8 mouse cellular contexts compared by ENCODE assay signal in the genomic region with DNA sequence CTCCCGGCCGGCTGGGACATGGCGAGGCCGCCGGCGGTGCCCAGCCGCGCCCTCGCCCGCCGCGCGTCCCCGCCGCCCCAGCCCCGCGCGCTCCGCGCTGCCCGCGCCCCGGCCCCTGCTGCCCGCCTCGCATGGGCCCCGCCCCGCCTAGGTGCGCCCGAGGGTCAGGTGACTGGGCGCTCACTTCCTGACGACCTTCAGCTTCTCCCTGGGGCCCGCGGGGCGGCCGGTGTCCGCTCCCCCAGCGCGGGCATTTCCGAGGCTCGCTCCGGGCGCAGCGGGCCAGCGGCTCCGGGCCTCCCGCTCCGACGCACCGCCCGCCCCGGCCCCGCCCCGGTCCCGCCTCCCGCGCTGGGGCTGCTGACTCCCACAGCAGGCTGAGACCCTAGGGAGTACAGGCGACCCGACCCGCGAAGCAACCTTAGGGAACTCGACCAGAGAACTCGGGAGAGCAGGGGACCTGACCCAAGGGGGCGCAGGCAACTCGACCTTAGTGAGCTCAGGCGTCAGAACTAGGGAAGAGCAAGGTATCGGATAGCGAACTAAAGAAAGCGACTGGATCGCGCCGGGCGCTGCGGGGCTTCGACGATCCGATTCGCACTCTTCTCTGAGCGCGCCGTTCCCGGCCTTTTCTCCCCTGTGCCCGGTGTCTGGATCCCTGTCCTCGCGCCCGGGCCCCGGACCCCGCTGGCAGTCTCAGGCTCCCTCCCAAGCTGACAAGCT.
DNase-seq lines count a peak whose midpoint lies in the region; ATAC-seq lines count a peak whose summit lies in the region.

No protein-coding gene starts in this region.

- no peaks in the 10 kb centered on the region for H3K36me3 ChIP-seq in erythroblast, embryonic 14.5 days (ENCODE audit: control insufficient read depth)
- H3K36me3 ChIP-seq in liver, embryonic 15.5 days (replicated peaks), result no peaks in the 10 kb centered on the region
- no peaks in the 10 kb centered on the region for H3K36me3 ChIP-seq in neural tube, embryonic 12.5 days

- H3K9me3 ChIP-seq in erythroblast, embryonic 14.5 days (ENCODE audit: control insufficient read depth, low read length), result no peaks in the 10 kb centered on the region; the same call in 1 of the 2 replicates
- H3K9me3 ChIP-seq in liver, embryonic 15.5 days (replicated peaks), result no peaks in the 10 kb centered on the region
- no peaks in the 10 kb centered on the region for H3K9me3 ChIP-seq in neural tube, embryonic 12.5 days

- H3K27ac ChIP-seq in liver, embryonic 15.5 days (replicated peaks), result no peak overlapping the region
- H3K27ac ChIP-seq in neural tube, embryonic 12.5 days, result no peak overlapping the region

- peak overlapping the region; percentile 49 for H3K4me3 ChIP-seq in erythroblast, embryonic 14.5 days (replicated peaks)
- H3K4me3 ChIP-seq in liver, embryonic 15.5 days (replicated peaks), result peak overlapping the region; percentile 58
- H3K4me3 ChIP-seq in neural tube, embryonic 12.5 days, result peak overlapping the region; percentile 67

- peak overlapping the region; percentile 73 for H3K4me2 ChIP-seq in liver, embryonic 15.5 days
- peak overlapping the region; percentile 93 for H3K4me2 ChIP-seq in neural tube, embryonic 12.5 days (replicated peaks)

- no peak overlapping the region for H3K9ac ChIP-seq in liver, embryonic 15.5 days
- H3K9ac ChIP-seq in neural tube, embryonic 12.5 days, result peak overlapping the region; percentile 73

- peaks cover 8% of the 10 kb centered on the region for H3K4me1 ChIP-seq in erythroblast, embryonic 14.5 days (ENCODE audit: control insufficient read depth)
- peaks cover 37% of the 10 kb centered on the region for H3K4me1 ChIP-seq in liver, embryonic 15.5 days (replicated peaks)
- H3K4me1 ChIP-seq in neural tube, embryonic 12.5 days, result peaks cover 31% of the 10 kb centered on the region

- WGBS in liver, embryonic 15.5 days (ENCODE audit: insufficient replicate concordance), result under 1% methylated on average over 87 of the region's 87 CpGs
- WGBS in neural tube, embryonic 12.5 days, result under 1% methylated on average over 87 of the region's 87 CpGs

- peak; percentile 70 to 76 for DNase-seq in cerebellum, postnatal 25 days
- peak; percentile 53 to 58 for DNase-seq in gastrocnemius, postnatal 4 days (ENCODE audit: low spot score in 2 of 2)
- DNase-seq in kidney, adult 18-20 months, result peak; percentile 82
- peak; percentile 24 for DNase-seq in testis, postnatal 14 days (ENCODE audit: low spot score)

- no peak for ATAC-seq in erythroblast, adult 5-6 weeks (replicated peaks; ENCODE audit: low FRiP score, poor library complexity, severe bottlenecking)
- ATAC-seq in liver, embryonic 15.5 days (ENCODE audit: insufficient read depth), result peak; percentile 52
- ATAC-seq in neural tube, embryonic 12.5 days (ENCODE audit: low FRiP score, low read depth), result peak; percentile 59

- H3K27me3 ChIP-seq in erythroblast, embryonic 14.5 days (ENCODE audit: control insufficient read depth), result peaks cover 74% of the 10 kb centered on the region
- H3K27me3 ChIP-seq in liver, embryonic 15.5 days, result peaks cover 78% of the 10 kb centered on the region
- peaks cover 36% of the 10 kb centered on the region for H3K27me3 ChIP-seq in neural tube, embryonic 12.5 days (replicated peaks)

Comparison
In these comparisons a context has a peak if more than half of its experiments do, and no peak if none do; other contexts are left out.
1. DNase-seq: peak in every context shown above with its lines; median percentile 82 in kidney, adult 18-20 months; 73 in cerebellum, postnatal 25 days; 56 in gastrocnemius, postnatal 4 days; 24 in testis, postnatal 14 days.